Mouse (Mus musculus) erythroblast, adult 5-6 weeks (primary cell): ENCODE results near the gene Zfp473. TPM values are rescaled to one million over a fixed set of nuclear protein-coding genes. Genes with fewer than 3 reads are reported as not detected.
A peak's percentile ranks its signal among the peaks of the same experiment; 100 is the strongest.
"Not testable (repeated sequence)": the region's sequence is repeated elsewhere in the genome, so short reads cannot be mapped to it uniquely, and the experiment has no call there.

Experiments used
- ATAC-seq: replicated peaks from 2 replicates; pipeline ENCODE4 v1.8.0; 2016; ENCODE audit warnings: moderate number of reproducible peaks, mild to moderate bottlenecking, moderate TSS enrichment, inconsistent platforms; ENCODE audit not compliant: poor library complexity, low FRiP score, severe bottlenecking
- total RNA-seq, 2 experiments: library from RNA; stranded (forward) in 1 of 2; stranded (reverse) in 1 of 2; fragments of 150-400 nt in 1 of 2; fragments of 200-764, 138-1000 nt in 1 of 2; gene quantifications; 2 replicates each; pipeline versions ENCODE4 v1.2.3 to v1.2.4; 2015 to 2017; ENCODE audit warnings: low replicate concordance in 2 of 2

The Zfp473 gene
- total RNA-seq, 2 experiments from 2014 or later = 0.58 to 0.60 TPM

- no peak for ATAC-seq
These were observed 24.5 kb downstream of the Zfp473 start for GRCm38 (mm10) chr7:44726343-44726742.

- ATAC-seq = no peak
These were observed 26.5 kb downstream of the Zfp473 start for GRCm38 (mm10) chr7:44724316-44724715.

DNA sequence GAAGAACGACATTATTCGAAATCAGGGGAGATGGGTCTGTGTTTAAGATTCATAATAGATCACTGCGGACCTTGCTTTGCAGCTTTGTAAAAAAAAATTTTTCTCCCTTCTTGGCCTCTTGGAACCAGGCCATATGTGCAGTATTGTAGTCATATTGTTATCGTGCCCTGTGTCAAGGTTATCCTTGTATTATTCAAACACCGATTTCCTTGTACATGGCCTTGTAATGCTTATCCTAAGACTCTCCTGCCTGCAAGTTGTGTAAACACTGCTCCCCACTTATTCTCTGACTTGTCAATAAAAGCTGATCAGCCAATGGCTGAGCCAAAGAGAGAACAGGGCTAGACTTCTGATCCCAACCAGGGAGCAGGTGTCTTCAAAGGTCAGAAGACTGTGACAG lies 28.8 kb downstream of the Zfp473 start:
- no peak for ATAC-seq

GRCm38 (mm10) chr7:44709881-44710280 lies 41.0 kb downstream of the Zfp473 start:
- no peak for ATAC-seq

- no peak for ATAC-seq
These were observed 42.3 kb downstream of the Zfp473 start, which contains the start of gene Izumo2 for GRCm38 (mm10) chr7:44708574-44708973. Gene Izumo2 (plus strand): TSS chr7:44708742.

- not testable (repeated sequence) for ATAC-seq
These were observed 42.8 kb downstream of the Zfp473 start for GRCm38 (mm10) chr7:44708093-44708492.

GRCm38 (mm10) chr7:44707169-44707675 lies 43.6 kb downstream of the Zfp473 start:
- no peak for ATAC-seq

DNA sequence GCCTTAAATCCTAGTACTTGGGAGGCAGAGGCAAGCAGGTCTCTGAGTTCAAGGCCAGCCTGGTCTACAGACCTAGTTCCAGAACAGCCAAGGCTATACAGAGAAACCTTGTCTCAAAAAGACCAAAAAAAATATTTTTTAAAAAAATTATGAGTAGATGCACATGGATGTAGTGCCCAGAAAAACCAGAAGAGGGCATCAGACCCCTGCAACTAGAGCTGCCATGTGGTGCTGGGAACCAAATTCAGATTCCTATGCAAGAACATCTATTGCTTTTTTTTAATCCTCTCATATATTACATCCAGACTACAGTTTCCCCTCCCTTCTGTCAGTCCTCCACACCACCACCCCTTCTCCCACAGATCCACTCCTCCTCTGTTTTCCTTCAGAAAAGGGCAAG lies 44.5 kb downstream of the Zfp473 start:
- no peak for ATAC-seq

GRCm38 (mm10) chr7:44705086-44705485 lies 45.8 kb downstream of the Zfp473 start:
- ATAC-seq = no peak

GRCm38 (mm10) chr7:44704363-44704762 lies 46.5 kb downstream of the Zfp473 start:
- peak; percentile 55; the same call in 1 of the 2 replicates for ATAC-seq

GRCm38 (mm10) chr7:44702985-44703384 lies 47.9 kb downstream of the Zfp473 start:
- no peak for ATAC-seq

GRCm38 (mm10) chr7:44701921-44702320 lies 48.9 kb downstream of the Zfp473 start:
- ATAC-seq = no peak

- no peak for ATAC-seq
These were observed 52.9 kb downstream of the Zfp473 start for GRCm38 (mm10) chr7:44697980-44698379.

DNA sequence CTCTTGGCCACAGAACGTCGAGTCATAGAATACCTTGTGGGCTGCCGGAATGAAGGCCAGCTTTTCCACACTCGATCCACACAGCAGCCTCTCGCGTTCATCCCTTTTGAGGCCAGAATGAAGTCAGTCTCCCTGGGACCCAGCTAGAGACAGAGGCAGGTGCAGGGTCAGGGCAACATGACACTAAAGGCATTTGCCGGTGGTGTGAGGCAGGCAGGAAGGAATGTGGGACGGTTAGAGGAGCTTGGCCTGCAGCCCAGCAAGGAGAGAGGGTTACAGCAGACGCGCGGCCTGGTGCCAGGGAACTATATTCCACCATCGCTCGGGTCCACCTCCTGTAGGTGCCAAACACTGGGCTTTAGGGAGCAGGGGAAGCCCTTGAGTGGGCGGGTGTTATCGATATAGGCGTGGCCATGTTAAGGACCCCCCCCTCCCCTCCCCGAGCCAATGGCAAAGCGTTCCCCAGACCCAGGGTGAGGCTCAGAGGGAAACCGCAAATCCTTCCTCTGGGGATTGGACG lies 53.6 kb downstream of the Zfp473 start:
- no peak for ATAC-seq

DNA sequence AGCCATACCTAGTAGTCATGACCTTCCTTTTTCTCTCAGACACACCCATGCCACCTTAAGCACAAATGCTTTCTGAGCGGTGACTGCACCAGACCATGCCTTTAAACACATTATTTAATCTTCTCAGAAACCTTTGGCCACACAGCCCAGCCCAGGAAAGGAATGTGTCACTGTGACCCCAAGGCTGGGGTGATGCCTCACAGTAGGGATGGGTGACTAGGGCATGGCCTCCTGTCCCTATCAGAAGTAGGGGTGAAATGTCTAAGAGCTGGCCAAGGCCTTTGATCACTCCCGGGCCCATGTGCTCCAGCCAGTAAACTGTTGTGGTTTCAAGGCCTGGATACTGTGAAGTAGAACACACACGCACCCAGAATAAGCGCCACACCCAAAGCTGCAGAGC lies 55.6 kb downstream of the Zfp473 start:
- no peak for ATAC-seq

GRCm38 (mm10) chr7:44693427-44694175 lies 57.2 kb downstream of the Zfp473 start:
- no peak for ATAC-seq

GRCm38 (mm10) chr7:44689331-44689730 lies 61.5 kb downstream of the Zfp473 start:
- no peak for ATAC-seq

DNA sequence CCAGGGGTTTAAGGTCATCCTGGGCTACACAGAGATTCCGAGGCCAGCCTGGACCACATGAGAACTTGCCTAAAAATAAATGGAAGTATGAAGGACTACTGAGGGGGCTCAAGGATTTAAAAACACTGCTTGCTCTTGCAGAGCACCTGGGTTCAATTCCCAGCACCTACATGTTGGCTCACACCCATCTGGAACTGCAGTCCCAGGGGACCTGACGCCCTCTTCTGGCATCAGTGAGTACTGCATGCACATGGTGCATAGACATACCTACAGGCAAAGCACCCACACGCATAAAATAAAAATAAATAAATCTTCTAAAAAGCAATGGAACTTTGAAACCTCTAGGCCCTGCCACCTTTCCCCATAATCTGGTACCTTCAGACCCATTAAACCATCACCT lies 62.0 kb downstream of the Zfp473 start:
- ATAC-seq = no peak

GRCm38 (mm10) chr7:44685531-44686402 lies 65.1 kb downstream of the Zfp473 start:
- no peak for ATAC-seq

DNA sequence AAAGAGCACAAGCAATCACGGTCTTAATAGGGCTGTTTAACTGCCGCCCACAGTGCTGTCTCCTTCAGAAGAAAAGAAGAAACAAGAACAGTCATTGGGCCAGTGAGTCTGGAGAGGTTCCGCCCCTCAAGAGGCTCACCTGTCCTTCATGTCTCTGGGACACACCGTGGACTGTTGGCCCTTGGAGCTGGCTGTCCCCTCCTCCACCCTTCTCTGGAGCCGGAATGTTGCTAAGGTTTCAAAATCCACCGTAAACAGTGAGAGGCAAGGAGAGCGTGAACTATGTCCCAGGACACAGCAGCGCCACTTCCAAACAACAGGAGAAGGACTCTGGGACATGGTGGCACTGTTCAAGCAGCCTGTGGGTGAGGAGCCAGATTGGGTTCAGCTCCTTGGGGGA lies 67.2 kb downstream of the Zfp473 start:
- ATAC-seq = no peak
